Mouse (Mus musculus) liver, embryonic 14.5 days (tissue): ENCODE results near the gene Trio.

Experiments used
- CTCF ChIP-seq: IDR thresholded peaks from 2 replicates; pipeline ENCODE4 v1.5.1; 2016; ENCODE audit warnings: antibody characterized with exemption, low read depth, control low read depth
- EP300 ChIP-seq: IDR thresholded peaks from 2 replicates; pipeline ENCODE4 v1.6.1; 2016; ENCODE audit warnings: antibody characterized with exemption, low read depth

DNA sequence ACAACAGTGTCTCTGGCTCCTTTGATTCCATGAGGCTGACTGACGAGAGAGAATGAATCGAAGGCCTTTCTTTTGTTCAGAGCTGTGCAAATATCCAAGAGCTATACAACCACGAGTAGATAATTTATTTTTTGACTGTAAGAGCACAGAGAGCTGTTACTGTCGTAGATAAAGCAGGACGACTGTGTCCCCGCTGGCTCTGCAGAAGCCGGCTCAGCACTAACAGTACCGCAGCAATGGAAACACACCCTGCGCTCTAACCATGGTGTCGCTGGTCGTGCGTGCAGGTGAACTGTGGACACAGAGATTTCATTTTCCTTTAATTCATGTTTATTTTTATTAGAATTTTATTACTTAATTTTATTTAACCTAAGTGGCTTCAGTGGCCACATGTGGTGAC lies 131.5 kb downstream of the Trio start:
- TF ChIP-seq CTCF (no peak), EP300 (no peak)
